Mouse (Mus musculus) ovary, postnatal 36 days (tissue): ENCODE results near the gene Xylt1.

Experiments used
- DNase-seq: peaks from one replicate; pipeline ENCODE4 v3.0.0; 2022; ENCODE audit warnings: low spot score, mixed read lengths

Xylt1 gene

DNA sequence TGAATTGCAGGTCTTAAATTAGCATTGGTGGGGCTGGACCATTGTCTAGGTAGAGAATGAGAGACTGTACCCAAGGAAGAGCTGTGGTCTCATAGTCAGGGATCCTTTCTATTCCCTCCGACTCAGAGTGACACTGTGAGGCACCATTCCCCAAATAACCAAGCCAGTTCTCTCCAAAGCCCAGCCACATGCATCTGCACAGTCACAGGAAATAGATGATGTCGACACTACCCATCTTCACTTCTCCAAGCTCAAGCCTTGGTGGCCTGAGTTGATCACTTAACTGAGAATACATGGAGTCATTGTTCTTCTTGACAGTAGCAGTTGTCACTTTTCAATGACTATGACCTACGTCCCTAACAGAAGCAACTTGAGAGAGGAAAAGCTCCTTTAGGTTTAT is 100.6 kb downstream of the Xylt1 start:
- DNase-seq, result no peak

DNA sequence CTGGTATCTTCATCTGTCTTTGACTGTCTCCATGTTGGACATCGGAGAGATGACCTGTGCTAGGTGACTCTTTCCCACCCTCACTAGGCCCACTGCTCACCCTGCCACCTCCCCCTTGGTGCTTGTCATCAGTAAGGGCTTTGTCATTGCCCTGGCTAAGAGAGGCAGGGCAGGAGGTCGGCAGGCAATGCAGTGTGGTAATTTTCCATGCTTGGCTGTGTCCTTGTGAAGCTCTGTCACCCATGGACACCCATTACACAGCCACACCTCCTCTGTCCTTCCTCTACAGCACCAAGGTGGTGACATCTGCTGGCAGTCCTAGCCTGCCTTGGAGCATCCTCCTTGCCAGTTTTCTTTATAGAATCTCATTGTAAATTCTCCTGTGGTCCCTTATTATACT is 101.9 kb downstream of the Xylt1 start:
- no peak for DNase-seq

DNA sequence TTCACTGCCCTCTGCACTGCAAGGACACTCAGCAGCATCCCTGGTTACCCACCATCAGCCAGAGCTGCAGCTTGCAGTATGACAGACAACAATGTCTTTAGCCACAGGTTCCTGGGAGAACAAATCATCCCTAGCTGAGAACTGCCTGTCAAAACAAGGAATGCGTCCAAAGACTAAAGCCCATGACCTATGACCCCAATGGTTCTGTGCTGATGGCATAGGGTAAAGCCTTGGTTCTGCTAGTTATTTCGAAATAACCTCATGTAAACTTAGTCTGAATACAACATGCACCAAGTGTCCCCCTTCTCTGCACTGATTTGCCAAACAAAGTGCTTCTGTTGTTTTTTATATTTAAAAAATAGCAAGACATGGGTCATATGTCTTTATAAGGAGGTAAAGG is 103.8 kb downstream of the Xylt1 start:
- no peak for DNase-seq

DNA sequence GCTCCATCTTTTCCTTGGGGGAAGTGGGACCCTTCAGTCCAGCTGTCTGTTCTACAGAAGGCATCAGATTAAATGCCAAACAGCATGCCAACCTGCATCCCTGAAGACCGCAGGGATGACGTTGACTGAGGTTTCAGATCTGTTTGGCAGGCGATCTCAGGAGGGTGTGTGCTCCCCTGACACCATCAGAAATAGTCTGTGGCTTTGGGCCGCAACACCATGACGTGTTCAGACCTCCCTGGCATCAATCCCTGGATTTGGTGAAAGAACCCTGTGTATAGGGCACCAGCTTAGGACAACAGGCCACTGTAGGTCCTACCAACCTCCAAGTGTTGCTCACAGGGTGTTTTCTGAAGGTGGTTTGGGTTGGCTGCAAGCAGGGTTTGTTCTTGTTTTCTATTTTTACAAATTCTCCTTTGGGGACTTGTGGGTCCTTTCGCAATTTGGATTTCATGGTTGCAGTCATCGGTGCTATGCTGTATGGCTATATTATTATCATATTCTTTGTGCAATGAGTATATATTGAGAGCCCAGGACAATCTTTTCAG is 104.3 kb downstream of the Xylt1 start:
- no peak for DNase-seq

DNA sequence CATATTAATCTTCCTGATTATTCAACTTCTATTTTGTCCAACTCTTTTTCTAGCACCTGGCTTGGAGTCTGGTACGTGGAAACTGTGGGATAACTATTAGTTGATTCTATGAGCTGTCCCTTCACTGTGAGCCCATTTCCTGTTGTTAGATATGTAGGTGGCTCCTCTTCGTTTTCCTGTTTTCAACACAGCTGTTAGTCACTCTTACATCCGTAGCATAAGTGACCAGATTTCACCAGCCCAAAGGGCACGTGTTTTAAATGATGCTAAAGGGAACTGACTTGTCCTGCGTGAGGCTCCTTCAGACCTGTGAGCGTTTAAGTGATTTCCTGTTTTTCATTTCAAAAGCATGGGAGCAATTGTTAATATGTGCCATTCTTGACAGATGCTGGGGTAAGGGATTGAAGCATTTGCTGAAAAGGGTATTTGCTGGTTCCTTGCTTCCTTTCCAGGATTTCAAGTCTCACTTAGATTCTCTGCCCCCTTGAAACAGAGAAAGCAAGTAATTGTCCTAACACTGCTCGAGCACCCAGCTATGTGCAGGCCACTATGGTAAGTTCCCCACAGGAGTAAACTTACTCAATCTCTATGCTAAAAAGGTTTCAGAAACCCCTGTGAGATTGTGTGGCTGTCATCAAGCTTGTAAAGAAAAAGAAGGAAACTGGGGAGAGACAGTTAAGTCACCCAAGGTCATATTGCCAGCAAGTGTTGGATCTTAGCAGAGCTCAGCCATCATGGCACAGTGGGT is 105.8 kb downstream of the Xylt1 start:
- no peak for DNase-seq

DNA sequence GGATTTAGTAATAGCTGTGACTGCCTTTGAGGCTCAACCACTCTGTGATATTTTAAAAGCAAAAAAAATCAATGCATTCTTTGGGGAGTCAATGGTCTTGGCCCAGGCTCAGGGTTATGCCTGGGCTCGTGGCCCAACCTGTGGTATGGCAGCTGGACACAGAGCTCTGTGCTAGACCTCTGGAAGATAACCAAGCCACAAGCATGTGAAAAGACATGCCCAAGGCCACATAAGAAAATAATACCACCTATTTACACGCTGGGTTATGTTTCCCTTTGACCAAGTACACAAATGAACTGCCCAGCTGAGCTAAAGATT is 106.4 kb downstream of the Xylt1 start:
- no peak for DNase-seq

DNA sequence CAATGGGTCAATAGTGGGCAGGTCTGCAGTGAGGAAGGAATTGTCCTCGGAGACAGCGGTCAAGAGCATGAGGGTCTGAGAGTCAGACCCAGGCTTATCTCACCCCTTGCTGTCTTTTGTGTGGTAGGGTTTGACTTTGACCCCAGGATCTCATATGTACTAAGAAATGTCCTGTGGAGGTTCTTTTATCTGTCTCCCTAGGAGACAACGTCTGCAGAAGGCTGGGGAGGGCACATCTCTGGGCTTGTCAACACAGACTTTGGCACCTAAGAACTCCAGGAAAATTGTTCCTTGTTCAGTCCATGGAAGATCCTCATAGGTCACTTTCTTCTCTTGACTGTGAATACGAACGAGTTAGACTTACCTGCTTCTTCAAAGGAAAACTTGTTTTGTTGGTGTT is 109.2 kb downstream of the Xylt1 start:
- no peak for DNase-seq

DNA sequence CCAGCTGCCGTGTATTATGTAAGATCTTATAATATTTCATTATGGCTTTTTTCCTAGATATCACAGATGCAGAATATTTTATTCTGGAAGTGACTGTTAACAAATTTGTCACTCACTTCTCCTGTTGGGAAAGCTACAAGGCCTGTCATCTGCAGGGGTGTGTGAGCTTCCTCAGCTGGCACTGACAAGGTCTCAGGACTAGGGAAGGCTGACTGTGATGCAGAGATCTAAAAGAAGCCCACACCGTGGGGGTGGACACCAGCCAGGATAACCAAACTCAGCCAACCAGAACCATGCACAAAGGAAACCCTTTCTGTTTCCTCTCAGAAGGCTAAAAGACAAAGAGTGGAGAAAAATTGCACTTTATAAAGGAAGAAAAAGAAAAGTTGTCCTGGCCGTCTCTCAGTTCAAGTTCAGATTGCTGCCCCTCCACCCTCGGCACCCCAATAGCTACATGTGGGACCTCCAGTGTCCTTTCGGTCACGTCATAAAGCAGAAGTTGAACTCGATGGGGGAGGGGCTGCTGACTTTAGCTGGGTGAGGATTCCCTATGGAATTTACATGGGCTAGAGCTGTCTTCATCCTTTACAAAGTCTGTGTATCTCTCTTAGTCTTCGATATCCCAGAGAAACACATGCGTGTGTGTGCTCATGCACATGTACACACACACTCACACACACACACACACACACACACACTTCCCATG is 109.9 kb downstream of the Xylt1 start:
- DNase-seq, result no peak

DNA sequence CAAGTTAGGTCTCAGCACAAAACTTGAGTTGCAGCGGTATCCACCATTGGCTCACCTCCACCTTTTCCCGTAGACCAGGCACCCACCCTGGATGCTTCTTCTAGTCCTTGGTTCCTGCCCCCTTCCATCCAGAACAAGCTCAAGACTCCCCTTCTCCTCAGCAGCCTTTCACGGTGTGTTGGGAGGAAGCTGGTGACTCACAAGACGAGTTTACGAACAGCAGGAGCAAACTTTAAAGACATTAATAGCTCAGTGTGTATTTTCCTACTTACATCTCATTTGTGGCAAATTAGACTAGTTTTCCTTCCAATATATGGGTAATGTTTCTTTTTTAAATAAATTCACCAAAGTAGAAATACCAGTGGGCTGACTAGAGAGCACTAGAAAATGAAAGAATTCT is 110.7 kb downstream of the Xylt1 start:
- no peak for DNase-seq

DNA sequence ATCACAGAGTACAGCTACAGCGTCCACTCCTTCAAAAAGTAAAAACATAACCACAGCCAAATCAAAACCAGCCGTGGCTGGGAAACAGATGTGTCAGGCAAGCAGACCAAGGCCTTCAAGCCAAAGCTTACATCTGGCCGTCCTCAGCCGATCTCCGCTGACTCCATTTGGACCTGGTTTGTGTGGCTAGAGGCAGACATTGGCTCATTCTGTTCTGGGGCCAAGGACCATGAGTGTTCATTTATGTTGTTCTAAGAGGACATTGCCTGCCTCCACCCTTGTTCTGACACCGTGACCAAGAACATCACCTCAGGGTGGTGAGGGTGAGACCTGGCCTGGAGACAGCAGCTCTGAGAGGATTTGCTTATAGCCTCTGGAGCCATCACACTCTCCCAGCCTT is 113.4 kb downstream of the Xylt1 start:
- DNase-seq, result no peak

DNA sequence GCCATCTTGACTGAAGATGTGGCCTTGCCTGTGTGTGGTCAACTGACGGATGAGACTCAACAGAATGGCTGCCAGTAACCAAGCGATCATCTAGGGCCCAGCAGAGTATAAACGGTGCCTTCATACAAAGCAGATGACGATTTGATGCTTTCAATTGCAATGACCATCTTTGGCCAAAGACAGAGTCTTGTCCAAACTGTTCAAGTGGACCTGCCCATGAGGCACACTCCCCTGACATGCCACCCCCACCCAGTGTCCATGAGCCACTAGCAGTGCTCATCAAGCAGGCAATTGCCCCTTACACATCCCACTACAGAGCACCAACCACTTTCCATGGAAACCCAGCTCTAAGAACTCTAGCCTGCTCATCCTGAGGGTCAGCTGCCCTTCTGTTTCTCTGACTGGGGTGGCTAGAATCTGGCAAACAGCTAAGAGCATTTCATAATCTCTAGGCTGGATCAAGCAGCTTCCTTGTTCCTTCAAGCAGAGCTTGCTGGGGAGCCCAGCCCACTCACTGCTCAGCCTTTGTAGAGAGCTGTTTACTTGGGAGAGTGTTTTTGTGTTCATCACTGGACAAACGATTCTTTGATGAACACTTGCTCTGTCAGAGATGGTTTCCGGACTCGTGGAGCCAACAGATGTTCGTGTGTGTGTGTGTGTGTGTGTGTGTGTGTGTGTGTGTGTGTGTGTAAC is 114.0 kb downstream of the Xylt1 start:
- DNase-seq, result no peak

DNA sequence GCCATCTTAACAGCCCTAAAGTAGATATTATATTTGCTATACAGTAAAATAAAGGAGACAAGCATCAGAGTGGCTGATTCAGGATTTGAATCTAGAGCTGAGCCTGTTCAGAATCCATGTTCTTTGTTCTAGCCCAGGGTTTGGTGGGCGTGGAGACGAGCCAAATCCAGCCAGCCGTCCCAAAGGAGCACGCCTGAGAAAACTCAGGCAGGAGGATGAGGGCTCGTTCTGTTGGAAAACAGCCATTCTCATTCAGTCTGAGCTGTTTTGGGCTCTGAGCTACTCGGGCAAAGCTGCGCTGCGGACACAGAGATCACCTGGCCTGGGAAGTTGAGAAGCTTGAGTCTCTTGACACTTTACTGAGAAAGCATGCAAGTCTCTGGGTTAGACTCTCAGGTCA is 115.0 kb downstream of the Xylt1 start:
- no peak for DNase-seq

DNA sequence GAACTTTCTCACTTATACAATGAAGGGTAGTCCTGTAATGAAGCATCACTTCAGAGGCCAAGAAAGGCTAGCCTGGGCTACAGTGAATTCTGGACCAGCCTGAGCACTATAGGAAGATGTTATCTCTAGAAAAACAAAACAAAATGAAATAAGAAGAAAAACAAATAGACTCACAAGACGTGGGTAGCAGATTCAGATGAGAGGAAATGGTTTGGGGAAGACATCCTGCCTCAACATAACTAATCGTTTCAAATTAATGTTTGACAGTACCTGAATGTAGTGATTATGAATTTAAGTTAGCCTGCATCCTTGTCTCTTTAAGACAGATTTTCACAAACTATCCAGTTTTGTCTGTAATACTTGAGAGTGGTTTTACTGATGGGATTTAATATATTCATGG is 117.4 kb downstream of the Xylt1 start:
- DNase-seq, result no peak

DNA sequence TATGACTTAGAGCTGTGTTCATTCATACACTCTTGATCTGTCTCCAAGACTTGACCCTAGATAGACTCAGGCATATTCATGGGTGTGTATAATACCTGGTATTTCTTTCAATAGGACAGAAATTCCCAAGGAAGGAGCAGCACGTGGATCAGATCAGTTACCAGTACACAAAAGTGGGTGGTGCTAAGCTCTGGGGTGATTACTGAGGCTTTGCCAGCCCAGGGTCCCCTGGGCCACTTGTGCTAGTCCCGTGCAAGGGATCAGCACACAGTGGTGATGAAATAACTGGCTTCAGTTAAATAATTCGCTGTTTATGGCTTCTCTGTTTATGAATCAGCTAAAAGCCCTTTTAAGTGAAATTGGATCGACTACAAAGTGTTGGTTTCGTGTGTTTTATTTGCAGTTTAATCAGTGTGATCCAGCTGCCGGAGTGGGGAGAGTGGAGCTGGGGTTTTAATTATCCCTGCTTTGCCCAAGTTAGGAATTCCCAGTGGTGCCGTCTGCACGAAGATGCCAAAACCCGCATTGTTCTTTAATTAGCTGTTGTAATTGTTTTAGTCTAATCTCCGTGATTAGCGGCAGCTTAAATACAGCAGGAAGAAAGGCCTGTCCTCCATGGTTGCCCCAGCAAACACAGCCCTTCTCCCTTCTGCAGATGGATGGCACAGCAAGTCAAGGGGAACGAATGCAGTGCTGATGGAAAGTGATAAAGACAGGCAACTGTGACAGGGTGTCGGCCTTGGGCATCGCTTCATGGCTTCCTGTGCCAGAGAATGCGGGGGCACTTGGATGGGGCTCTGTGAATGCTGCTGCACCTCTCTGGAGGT is 120.8 kb downstream of the Xylt1 start:
- DNase-seq, result no peak

DNA sequence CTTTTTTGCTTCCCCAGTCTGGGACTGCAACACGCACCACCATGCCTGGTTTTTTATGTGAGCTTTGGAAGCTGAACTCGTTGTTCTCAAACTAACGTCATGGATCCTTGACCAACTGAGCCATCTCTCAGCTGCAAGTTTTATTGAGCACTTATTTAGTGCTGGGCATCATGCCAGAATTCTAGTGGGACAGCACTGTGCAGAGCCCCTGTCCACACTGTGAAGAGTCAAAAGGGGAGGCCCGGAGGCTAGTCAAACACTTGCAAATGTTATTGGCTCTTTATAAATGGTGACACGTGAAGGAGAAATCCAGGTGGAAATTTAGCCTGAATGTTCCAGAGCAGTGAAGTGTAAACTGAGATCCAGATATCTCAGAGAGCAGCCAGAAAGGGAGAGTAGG is 121.6 kb downstream of the Xylt1 start:
- DNase-seq, result no peak

DNA sequence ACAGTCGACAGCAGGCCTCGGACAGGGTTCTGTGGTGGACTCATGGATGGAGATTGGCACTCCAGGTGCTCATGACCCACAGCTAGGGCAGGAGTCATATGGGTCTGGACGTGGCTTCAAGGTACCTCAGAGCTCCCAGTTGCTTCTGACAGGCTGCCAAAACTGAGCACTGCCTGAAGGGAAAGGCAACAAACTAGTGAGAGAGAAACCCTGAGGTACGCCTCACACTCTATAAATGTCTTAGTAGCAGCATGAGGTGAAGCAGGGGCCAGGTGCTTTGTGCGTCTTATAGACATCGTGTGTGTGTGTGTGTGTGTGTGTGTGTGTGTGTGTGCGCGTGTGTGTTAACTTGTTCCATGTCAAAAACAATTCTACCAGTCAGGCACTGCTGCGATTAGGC is 122.9 kb downstream of the Xylt1 start:
- DNase-seq, result no peak

DNA sequence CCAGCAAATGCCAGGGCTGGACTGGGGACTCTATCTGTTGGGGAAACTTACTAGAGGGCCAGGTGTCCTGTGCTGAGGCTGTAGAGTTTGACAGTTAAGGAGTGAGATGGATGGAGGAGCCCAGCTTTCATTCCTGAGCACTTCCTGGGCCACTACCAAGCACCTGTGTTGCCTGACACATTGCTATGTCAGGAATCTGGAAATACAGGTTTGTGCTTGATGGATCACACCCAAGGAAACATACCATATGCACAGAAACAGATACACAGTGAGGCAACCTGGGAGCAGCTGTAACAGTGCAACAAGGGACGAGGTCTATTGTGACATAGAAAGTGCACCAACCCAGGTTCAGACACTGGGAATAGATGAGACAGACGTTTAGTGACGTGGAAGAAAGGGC is 125.0 kb downstream of the Xylt1 start:
- DNase-seq, result no peak

DNA sequence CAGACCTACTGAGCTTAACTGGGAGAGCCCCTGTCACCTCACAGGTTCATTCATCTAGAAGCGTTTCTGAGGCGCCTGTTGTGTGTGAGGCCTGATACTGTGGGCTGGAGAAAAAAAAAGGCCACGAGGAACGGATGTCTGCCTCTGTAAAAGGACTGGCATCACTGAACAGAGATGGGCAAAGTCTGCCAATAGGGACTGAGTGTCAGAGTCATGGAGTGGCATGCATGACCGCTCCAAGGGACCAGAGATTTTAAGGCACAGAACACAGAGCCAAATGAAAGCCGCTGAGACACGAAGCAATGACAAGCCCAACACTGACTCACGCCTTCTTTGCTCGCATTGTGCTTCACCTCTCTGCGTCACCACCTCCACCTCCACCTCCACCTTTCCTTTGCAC is 126.6 kb downstream of the Xylt1 start:
- no peak for DNase-seq

DNA sequence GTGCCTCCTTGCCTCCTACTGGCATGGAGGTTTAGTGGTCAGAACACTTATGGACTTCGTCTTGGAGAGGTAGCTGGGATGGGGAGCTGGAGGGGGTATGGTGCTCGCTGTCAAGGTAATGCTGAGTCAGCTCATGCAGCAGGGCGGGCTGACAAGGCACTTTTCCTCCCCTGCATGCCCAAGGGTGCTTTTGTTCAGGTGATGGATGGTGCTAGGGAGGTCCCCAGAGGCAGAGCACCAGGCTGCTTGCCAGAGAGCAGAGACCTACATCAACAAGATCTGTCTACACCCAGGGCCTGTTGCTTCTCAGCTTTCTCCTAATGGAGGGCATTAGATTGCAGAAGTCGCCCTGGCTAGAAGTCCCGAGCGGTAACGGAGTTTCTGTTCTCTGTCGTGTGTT is 127.3 kb downstream of the Xylt1 start:
- DNase-seq, result no peak

DNA sequence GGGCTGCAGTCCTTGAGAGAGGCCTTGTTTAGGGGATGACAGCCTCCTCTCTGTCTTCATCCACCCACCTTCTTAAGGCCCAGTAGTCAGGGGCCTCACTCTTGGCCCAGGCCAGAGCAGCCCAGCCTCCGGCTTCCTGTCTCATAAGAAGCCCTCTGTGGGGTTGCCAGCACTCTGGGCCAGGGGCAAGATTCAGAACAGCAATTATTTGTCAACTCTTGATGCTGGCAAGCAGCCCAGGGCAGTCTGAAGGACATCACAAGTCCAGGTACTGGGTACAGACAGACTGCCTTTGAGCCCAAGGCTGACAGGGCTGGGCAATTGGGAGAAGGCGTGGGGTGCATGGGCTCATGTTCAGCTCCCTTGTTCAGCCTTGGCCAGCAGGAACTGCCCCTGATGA is 129.3 kb downstream of the Xylt1 start:
- DNase-seq, result peak; percentile 39

DNA sequence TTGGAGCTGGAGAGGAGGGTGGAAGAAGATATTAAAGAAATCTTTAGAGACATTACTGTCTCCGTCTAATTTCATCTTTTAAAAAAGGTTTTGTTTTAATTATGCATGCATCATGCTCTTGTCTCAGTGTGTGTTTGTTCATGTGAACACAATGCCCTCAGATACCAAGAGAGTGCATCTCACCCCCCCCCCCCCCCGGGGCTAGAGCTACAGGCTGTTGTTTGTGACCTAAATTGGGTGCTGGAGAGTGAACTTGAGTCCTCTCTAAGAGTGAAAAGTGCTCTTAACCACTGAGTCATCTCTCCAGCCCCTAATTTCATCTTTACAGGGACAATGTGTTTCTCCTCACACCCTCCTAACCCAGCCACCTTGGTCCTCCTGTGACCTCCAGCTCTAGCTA is 131.5 kb downstream of the Xylt1 start:
- DNase-seq, result no peak

DNA sequence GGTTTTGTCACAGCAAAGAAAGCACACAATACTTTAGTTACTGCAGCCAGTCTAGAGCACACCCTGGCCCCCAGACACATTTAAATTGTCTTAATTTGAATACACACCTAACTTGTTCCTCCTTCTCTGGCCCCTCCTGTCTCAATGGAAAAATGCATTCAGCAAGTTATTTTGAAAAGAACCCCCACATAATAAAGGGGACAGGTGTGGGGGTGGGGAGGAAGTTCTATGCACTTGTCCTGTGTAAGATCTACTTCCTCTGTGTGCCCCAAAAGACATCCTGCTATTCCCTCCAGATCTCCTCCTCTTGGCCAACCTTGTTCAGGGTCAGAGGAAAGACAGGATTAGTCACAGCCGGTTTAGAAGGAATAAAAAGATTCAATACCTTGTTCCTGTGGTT is 135.0 kb downstream of the Xylt1 start:
- DNase-seq, result no peak
